Comparison of ENCODE assay signal across 11 mouse cellular contexts in the genomic region with DNA sequence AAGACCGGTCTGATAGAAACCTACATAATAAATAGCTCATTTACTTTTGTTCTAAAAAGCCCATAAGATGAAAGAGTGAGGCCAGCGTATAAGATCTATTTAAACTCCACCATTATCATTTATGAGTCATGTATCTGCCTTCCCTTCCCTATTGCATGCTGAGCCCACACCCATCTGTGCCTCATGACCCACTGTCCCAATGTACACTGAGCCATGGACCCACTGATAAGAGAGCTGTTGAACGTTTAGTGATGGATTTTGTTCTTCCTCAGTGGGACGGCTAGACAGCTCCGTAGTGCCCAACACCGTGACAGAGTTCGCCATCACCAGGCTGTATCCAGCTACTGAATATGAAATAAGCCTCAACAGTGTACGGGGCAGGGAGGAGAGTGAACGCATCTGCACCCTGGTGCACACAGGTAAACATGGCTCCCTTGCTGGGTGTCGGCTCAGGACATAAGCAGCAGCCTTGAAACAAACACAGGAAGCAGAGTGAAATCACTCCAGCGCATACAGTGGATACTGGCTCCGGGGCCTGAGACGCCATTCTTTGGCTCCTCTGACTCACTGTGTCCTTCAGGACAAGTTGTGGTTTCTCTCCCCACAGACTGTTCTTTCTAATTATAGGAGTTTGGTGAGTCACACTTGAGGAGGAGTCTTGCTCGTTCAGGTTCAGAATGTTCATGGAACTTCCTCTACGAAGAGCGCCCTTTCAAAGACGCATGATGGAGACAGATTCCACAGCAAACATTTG.
DNase-seq lines count a peak whose midpoint lies in the region; ATAC-seq and TF ChIP-seq lines count a peak whose summit lies in the region.
"Had no signal": no experiment of that assay in that cellular context is flagged by ENCODE, and none has a peak within 500 bp of the region (broad histone marks: within the 10 kb centered on the region; RNA-seq: fewer than 3 reads in every experiment).

No protein-coding gene starts in this region.

- no peak for TF ChIP-seq POLR2A in testis, adult 2 months (IDR thresholded peaks at IDR 0.05; ENCODE audit: control insufficient read depth, low read depth, low read length)

- TF ChIP-seq CTCF in testis, adult 2 months (IDR thresholded peaks at IDR 0.05; ENCODE audit: control insufficient read depth, insufficient read depth, insufficient replicate concordance, low read depth, low read length) = no peak
- no peak for TF ChIP-seq CTCF in left cerebral cortex, adult 2 months (IDR thresholded peaks at IDR 0.05)

- H3K27me3 ChIP-seq in testis, adult 2 months (ENCODE audit: control insufficient read depth, insufficient read depth, low read length) = no peaks in the 10 kb centered on the region
- H3K27me3 ChIP-seq: heart, embryonic 13.5 days; lung, embryonic 15.5 days had no signal

- no peak overlapping the region for H3K4me3 ChIP-seq in testis, adult 2 months (ENCODE audit: control insufficient read depth, low read depth, low read length)
- H3K4me3 ChIP-seq in left cerebral cortex, adult 2 months = no peak overlapping the region
- H3K4me3 ChIP-seq: heart, embryonic 13.5 days; lung, embryonic 15.5 days had no signal

- no peaks in the 10 kb centered on the region for H3K36me3 ChIP-seq in testis, adult 2 months (ENCODE audit: control insufficient read depth, insufficient read depth, low read length)
- H3K36me3 ChIP-seq: heart, embryonic 13.5 days; lung, embryonic 15.5 days had no signal

- peak overlapping the region; percentile 14; the same call in 1 of the 2 replicates for H3K27ac ChIP-seq in testis, adult 2 months (ENCODE audit: control insufficient read depth, insufficient read depth, low read depth, low read length)
- H3K27ac ChIP-seq in left cerebral cortex, adult 2 months = peak overlapping the region; percentile 64
- H3K27ac ChIP-seq: heart, embryonic 13.5 days; lung, embryonic 15.5 days had no signal

- H3K4me1 ChIP-seq in testis, adult 2 months (ENCODE audit: control insufficient read depth, insufficient read depth, low read length) = peaks cover 4% of the 10 kb centered on the region; the same call in 1 of the 2 replicates
- H3K4me1 ChIP-seq: heart, embryonic 13.5 days; lung, embryonic 15.5 days had no signal

- ATAC-seq in frontal cortex, adult (ENCODE audit: low TSS enrichment) = peak; percentile 86

- DNase-seq in frontal cortex, postnatal 14 days (ENCODE audit: low spot score in 2 of 2) = no peak
- DNase-seq in testis, postnatal 14 days (ENCODE audit: low spot score) = no peak
- DNase-seq in left cerebral cortex, adult 2 months (ENCODE audit: extremely low spot score in 1 of 2, low spot score in 2 of 2) = peak; percentile 21 to 32
- peak; percentile 71 for DNase-seq in telencephalon, adult 2 months (ENCODE audit: low read depth, low spot score)
- DNase-seq in cerebellum, adult 11 months = no peak
- no peak for DNase-seq in layer of hippocampus, adult 11-12 months (ENCODE audit: low spot score)
- DNase-seq: B cell, adult 2 months had no signal

- intact Hi-C loops in left cerebral cortex, adult 2 months (cut with DNase I) = loop anchor here (2.0 to 10.0 kb wide), 4 partner anchors 60 to 184 kb away; no protein-coding TSS in a partner anchor

Comparison
In these comparisons a context has a peak if more than half of its experiments do, and no peak if none do; other contexts are left out.
1. DNase-seq: peak in left cerebral cortex, adult 2 months (2 of 2) and telencephalon, adult 2 months (single experiment); none in frontal cortex, postnatal 14 days (0 of 2), testis, postnatal 14 days (single experiment), cerebellum, adult 11 months (single experiment) and layer of hippocampus, adult 11-12 months (single experiment).